Mouse (Mus musculus): ENCODE measurements around the gene Grrp1. TPM values are rescaled to one million over a fixed set of nuclear protein-coding genes. Genes with fewer than 3 reads are reported as not detected.

Grrp1 gene
- total and polyA plus RNA-seq, 2 experiments from 2014 or later: 18.3 TPM

GRCm38 (mm10) chr4:134268102-134268655 is 14.3 kb upstream of the Grrp1 start:
- Histone ChIP-seq H3K4me3 (ENCODE audit: low read depth, low read length) (no peak overlapping the region), H3K27ac (ENCODE audit: low read depth, low read length) (no peak overlapping the region), H3K36me3 (ENCODE audit: insufficient read depth) (no peaks in the 10 kb centered on the region), H3K9ac (no peak overlapping the region), H3K27me3 (ENCODE audit: insufficient read depth, low read length) (no peaks in the 10 kb centered on the region), H3K4me2 (ENCODE audit: low read depth) (no peak overlapping the region), H3K4me1 (ENCODE audit: insufficient read depth) (no peaks in the 10 kb centered on the region), H3K9me3 (ENCODE audit: low read length) (no peaks in the 10 kb centered on the region)
- 83% methylated on average over 19 of the region's 19 CpGs for WGBS
- no peak for TF ChIP-seq CTCF (IDR thresholded peaks at IDR 0.05; ENCODE audit: low read depth)
- DNase-seq (no peak), ATAC-seq (no peak)

GRCm38 (mm10) chr4:134265860-134266585 is 12.1 kb upstream of the Grrp1 start:
- Histone ChIP-seq H3K9ac (no peak overlapping the region), H3K9me3 (ENCODE audit: low read length) (no peaks in the 10 kb centered on the region), H3K36me3 (ENCODE audit: insufficient read depth) (no peaks in the 10 kb centered on the region), H3K27me3 (ENCODE audit: insufficient read depth, low read length) (no peaks in the 10 kb centered on the region), H3K4me3 (ENCODE audit: low read depth, low read length) (no peak overlapping the region), H3K27ac (ENCODE audit: low read depth, low read length) (no peak overlapping the region), H3K4me1 (ENCODE audit: insufficient read depth) (no peaks in the 10 kb centered on the region), H3K4me2 (ENCODE audit: low read depth) (no peak overlapping the region)
- ATAC-seq (no peak), DNase-seq (no peak)
- no peak for TF ChIP-seq CTCF (IDR thresholded peaks at IDR 0.05; ENCODE audit: low read depth)
- 70% methylated on average over 9 of the region's 9 CpGs for WGBS

GRCm38 (mm10) chr4:134263191-134263590 is 9.3 kb upstream of the Grrp1 start:
- Histone ChIP-seq H3K4me2 (ENCODE audit: low read depth) (no peak overlapping the region), H3K4me3 (ENCODE audit: low read depth, low read length) (no peak overlapping the region), H3K27me3 (ENCODE audit: insufficient read depth, low read length) (no peaks in the 10 kb centered on the region), H3K36me3 (ENCODE audit: insufficient read depth) (no peaks in the 10 kb centered on the region), H3K27ac (ENCODE audit: low read depth, low read length) (no peak overlapping the region), H3K4me1 (ENCODE audit: insufficient read depth) (no peaks in the 10 kb centered on the region), H3K9me3 (ENCODE audit: low read length) (no peaks in the 10 kb centered on the region), H3K9ac (no peak overlapping the region)
- no peak for ATAC-seq
- 41% methylated on average over 6 of the region's 6 CpGs for WGBS
- no peak for DNase-seq
- peak; percentile 66 for TF ChIP-seq CTCF (IDR thresholded peaks at IDR 0.05; ENCODE audit: low read depth)

GRCm38 (mm10) chr4:134258354-134258753 is 4.4 kb upstream of the Grrp1 start:
- Histone ChIP-seq H3K27me3 (ENCODE audit: insufficient read depth, low read length) (peaks cover 9% of the 10 kb centered on the region), H3K4me1 (ENCODE audit: insufficient read depth) (no peaks in the 10 kb centered on the region), H3K27ac (ENCODE audit: low read depth, low read length) (no peak overlapping the region), H3K4me2 (ENCODE audit: low read depth) (no peak overlapping the region), H3K36me3 (ENCODE audit: insufficient read depth) (no peaks in the 10 kb centered on the region), H3K4me3 (ENCODE audit: low read depth, low read length) (no peak overlapping the region), H3K9me3 (ENCODE audit: low read length) (no peaks in the 10 kb centered on the region), H3K9ac (no peak overlapping the region)
- ATAC-seq (no peak), DNase-seq (no peak)
- WGBS: 61% methylated on average over 11 of the region's 11 CpGs
- no peak for TF ChIP-seq CTCF (IDR thresholded peaks at IDR 0.05; ENCODE audit: low read depth)

GRCm38 (mm10) chr4:134257198-134258009 is 3.5 kb upstream of the Grrp1 start:
- Histone ChIP-seq H3K27me3 (ENCODE audit: insufficient read depth, low read length) (peaks cover 18% of the 10 kb centered on the region), H3K27ac (ENCODE audit: low read depth, low read length) (no peak overlapping the region), H3K4me3 (ENCODE audit: low read depth, low read length) (no peak overlapping the region), H3K4me1 (ENCODE audit: insufficient read depth) (no peaks in the 10 kb centered on the region), H3K36me3 (ENCODE audit: insufficient read depth) (no peaks in the 10 kb centered on the region), H3K9me3 (ENCODE audit: low read length) (no peaks in the 10 kb centered on the region), H3K9ac (no peak overlapping the region), H3K4me2 (ENCODE audit: low read depth) (no peak overlapping the region)
- no peak for TF ChIP-seq CTCF (IDR thresholded peaks at IDR 0.05; ENCODE audit: low read depth)
- no peak for DNase-seq
- ATAC-seq: no peak
- WGBS: 19% methylated on average over 11 of the region's 11 CpGs

GRCm38 (mm10) chr4:134256407-134257197 is 2.7 kb upstream of the Grrp1 start:
- H3K4me2 ChIP-seq (ENCODE audit: low read depth): no peak overlapping the region
- no peak for TF ChIP-seq CTCF (IDR thresholded peaks at IDR 0.05; ENCODE audit: low read depth)
- H3K9ac ChIP-seq: no peak overlapping the region
- DNase-seq (no peak), ATAC-seq (no peak)
- no peaks in the 10 kb centered on the region for H3K36me3 ChIP-seq (ENCODE audit: insufficient read depth)
- 21% methylated on average over 19 of the region's 19 CpGs for WGBS
- no peak overlapping the region for H3K4me3 ChIP-seq (ENCODE audit: low read depth, low read length)
- H3K27ac ChIP-seq (ENCODE audit: low read depth, low read length): no peak overlapping the region
- H3K27me3 ChIP-seq (ENCODE audit: insufficient read depth, low read length): peaks cover 22% of the 10 kb centered on the region
- no peaks in the 10 kb centered on the region for H3K9me3 ChIP-seq (ENCODE audit: low read length)
- H3K4me1 ChIP-seq (ENCODE audit: insufficient read depth): 0 out of 2 replicates have a peak, but pooled peaks cover 4% of the 10 kb centered on the region

Data from forebrain, postnatal 0 days (tissue).